Mouse (Mus musculus): ENCODE measurements around the gene Esr1.

DNA sequence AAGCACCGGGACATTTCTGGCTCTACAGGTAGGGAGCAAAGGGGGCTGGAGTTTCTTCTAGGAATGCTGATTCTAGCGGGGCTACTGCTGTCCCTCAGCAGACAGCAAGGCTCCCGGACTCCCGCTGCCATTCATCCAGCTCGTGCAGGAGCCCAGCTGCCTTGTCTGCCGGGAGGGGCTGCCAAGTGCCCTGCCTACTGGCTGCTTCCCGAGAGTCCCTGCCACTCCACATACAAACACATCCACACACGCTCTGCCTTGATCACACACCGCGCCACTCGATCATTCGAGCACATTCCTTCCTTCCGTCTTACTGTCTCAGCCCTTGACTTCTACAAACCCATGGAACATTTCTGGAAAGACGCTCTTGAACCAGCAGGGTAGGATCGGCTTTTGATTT, 98.5 kb downstream of the Esr1 start:
- no peak for TF ChIP-seq CTCF (IDR thresholded peaks at IDR 0.05; ENCODE audit: control insufficient read depth, insufficient read depth, low read length)
- TF ChIP-seq POLR2A (IDR thresholded peaks at IDR 0.05; ENCODE audit: borderline replicate concordance, control insufficient read depth, low read depth, low read length) = no peak

Measured in bone marrow, adult 2 months (tissue).